Comparison of ENCODE assay signal across 9 mouse cellular contexts in genomic region chr5:134494142-134494541, GRCm38 (mm10). TPM values are rescaled to one million over a fixed set of nuclear protein-coding genes. Genes with fewer than 3 reads are reported as not detected.
DNase-seq lines count a peak whose midpoint lies in the region; ATAC-seq and TF ChIP-seq lines count a peak whose summit lies in the region.
"Had no signal": no experiment of that assay in that cellular context is flagged by ENCODE, and none has a peak within 500 bp of the region (broad histone marks: within the 10 kb centered on the region; RNA-seq: fewer than 3 reads in every experiment).

No protein-coding gene starts in this region.

- no peak overlapping the region for H3K4me2 ChIP-seq in lung, embryonic 16.5 days (ENCODE audit: low read depth, low read length)
- H3K4me2 ChIP-seq: limb, embryonic 12.5 days had no signal

- H3K36me3 ChIP-seq in ES-E14 (ENCODE audit: control insufficient read depth, insufficient read depth, low read length, poor library complexity, severe bottlenecking) = peaks cover 3% of the 10 kb centered on the region; the same call in 1 of the 2 replicates
- peaks cover 98% of the 10 kb centered on the region for H3K36me3 ChIP-seq in hindbrain, embryonic 10.5 days
- H3K36me3 ChIP-seq in lung, embryonic 16.5 days (ENCODE audit: control insufficient read depth, insufficient read depth, low read length) = peaks cover 24% of the 10 kb centered on the region

- ATAC-seq in lung, embryonic 16.5 days (ENCODE audit: low read depth) = peak; percentile 64; the same call in 1 of the 2 replicates

- H3K9me3 ChIP-seq in ES-E14 (ENCODE audit: control insufficient read depth, insufficient read depth, low read depth, low read length) = no peaks in the 10 kb centered on the region
- no peaks in the 10 kb centered on the region for H3K9me3 ChIP-seq in hindbrain, embryonic 10.5 days
- H3K9me3 ChIP-seq in lung, embryonic 16.5 days (ENCODE audit: control insufficient read depth, low read length) = no peaks in the 10 kb centered on the region
- H3K9me3 ChIP-seq: limb, embryonic 12.5 days had no signal

- no peak overlapping the region for H3K9ac ChIP-seq in ES-E14 (ENCODE audit: insufficient read depth, low read depth, low read length, poor library complexity, severe bottlenecking)
- H3K9ac ChIP-seq in lung, embryonic 16.5 days (ENCODE audit: low read length) = peak overlapping the region; percentile 32; the same call in 1 of the 2 replicates
- H3K9ac ChIP-seq: limb, embryonic 12.5 days had no signal

- H3K27me3 ChIP-seq in hindbrain, embryonic 10.5 days (ENCODE audit: insufficient read depth, poor library complexity, severe bottlenecking) = no peaks in the 10 kb centered on the region
- H3K27me3 ChIP-seq in lung, embryonic 16.5 days (ENCODE audit: control insufficient read depth, insufficient read depth, low read depth, low read length) = no peaks in the 10 kb centered on the region
- H3K27me3 ChIP-seq: limb, embryonic 12.5 days had no signal

- peak; percentile 93 for DNase-seq in ES-E14 (ENCODE audit: low read depth, low spot score)
- DNase-seq in cerebellum, adult 11 months = peak; percentile 80
- peak; percentile 78 for DNase-seq in forelimb bud, embryonic 11.5 days (ENCODE audit: low read depth, low spot score)
- DNase-seq in hindbrain, embryonic 10.5 days (ENCODE audit: low spot score) = peak; percentile 86
- peak; percentile 88 to 94 for DNase-seq in layer of hippocampus, adult 8-10 months (ENCODE audit: low spot score in 2 of 2)
- peak; percentile 83 for DNase-seq in ovary, postnatal 36 days (ENCODE audit: low spot score)
- DNase-seq in thymus, postnatal 10 days (ENCODE audit: low spot score in 2 of 2) = peak; percentile 74 to 92

- H3K4me3 ChIP-seq in ES-E14 (ENCODE audit: insufficient read depth in 1 of 2, low read depth in 1 of 2, low read length in 2 of 2, poor library complexity in 1 of 2, severe bottlenecking in 1 of 2) = no peak overlapping the region
- no peak overlapping the region for H3K4me3 ChIP-seq in hindbrain, embryonic 10.5 days
- no peak overlapping the region for H3K4me3 ChIP-seq in lung, embryonic 16.5 days (ENCODE audit: low read length)
- H3K4me3 ChIP-seq: limb, embryonic 12.5 days had no signal

- no peak overlapping the region for H3K27ac ChIP-seq in ES-E14 (ENCODE audit: insufficient read depth, low read depth, low read length, poor library complexity, severe bottlenecking)
- H3K27ac ChIP-seq in hindbrain, embryonic 10.5 days = no peak overlapping the region
- no peak overlapping the region for H3K27ac ChIP-seq in lung, embryonic 16.5 days (ENCODE audit: low read length)
- H3K27ac ChIP-seq: limb, embryonic 12.5 days had no signal

- H3K4me1 ChIP-seq in ES-E14 (ENCODE audit: control insufficient read depth in 2 of 2, insufficient read depth in 2 of 2, low read length in 2 of 2, poor library complexity in 1 of 2) = peaks cover 0 to 4% of the 10 kb centered on the region in 2 experiments; a peak in 1 of 4 replicates
- H3K4me1 ChIP-seq in hindbrain, embryonic 10.5 days (replicated peaks) = peaks cover 14% of the 10 kb centered on the region
- H3K4me1 ChIP-seq in lung, embryonic 16.5 days (replicated peaks; ENCODE audit: control insufficient read depth, insufficient read depth, low read length) = peaks cover 8% of the 10 kb centered on the region

- 61% methylated on average over 11 of the region's 11 CpGs for WGBS in hindbrain, embryonic 10.5 days
- 52% methylated on average over 11 of the region's 11 CpGs for WGBS in lung, embryonic 16.5 days

- in situ Hi-C loops in ES-E14 (cut with MboI; ENCODE audit: low sequenced_read_pairs in 2 of 2, unreplicated experiment in 2 of 2) = loop anchor here in 1 of 2 experiments (10.0 kb wide), 1 partner anchor 211 kb away; no protein-coding TSS in a partner anchor

TF ChIP-seq in ES-E14, 5 proteins besides CTCF, POLR2A, EP300 and RAD21:
- TF ChIP-seq ZC3H11A (IDR thresholded peaks at IDR 0.05; ENCODE audit: borderline replicate concordance, low read depth, low read length) (peak; percentile 83), ZNF384 (IDR thresholded peaks at IDR 0.05; ENCODE audit: low read depth, low read length) (no peak)

RNA-seq across cellular contexts. Expression of gene Gtf2ird1, which starts 37.6 kb away (rescaled TPM):
- total RNA-seq in ES-E14 (2012; rRNA removed) = 63.5 and 118 TPM in 2 replicates
- polyA plus RNA-seq in hindbrain, embryonic 10.5 days (2016; fragmentation: Nextera tagmentation; extraction: Ambion mirVana) = 84.8 and 91.6 TPM in 2 replicates
- 10 to 100 TPM; 26.8 to 35.0 (median 32.8) TPM for total RNA-seq in layer of hippocampus, adult 8-10 months (2022)
- 58.8 and 67.5 TPM in 2 replicates for polyA plus RNA-seq in lung, embryonic 16.5 days (2015; fragmentation: Nextera tagmentation; extraction: Ambion mirVana)

RNA-seq across cellular contexts. Expression of gene Clip2, which starts 58.1 kb away (rescaled TPM):
- 7.9 and 10.5 TPM in 2 replicates for total RNA-seq in ES-E14 (2012; rRNA removed)
- polyA plus RNA-seq in hindbrain, embryonic 10.5 days (2016; fragmentation: Nextera tagmentation; extraction: Ambion mirVana) = 6.0 and 8.1 TPM in 2 replicates
- total RNA-seq in layer of hippocampus, adult 8-10 months (2022) = 100 to 1,000 TPM in 2 of 4 experiments, 10 to 100 TPM in 2; 92.3 to 109 (median 102) TPM
- polyA plus RNA-seq in lung, embryonic 16.5 days (2015; fragmentation: Nextera tagmentation; extraction: Ambion mirVana) = 4.6 and 4.7 TPM in 2 replicates
